In genomic region chr12:101910360-101910759, GRCm38 (mm10) we compare ENCODE assay signal across 20 mouse cellular contexts. TPM values are rescaled to one million over a fixed set of nuclear protein-coding genes. Genes with fewer than 3 reads are reported as not detected.
DNase-seq lines count a peak whose midpoint lies in the region; ATAC-seq and TF ChIP-seq lines count a peak whose summit lies in the region.
"Had no signal": no experiment of that assay in that cellular context is flagged by ENCODE, and none has a peak within 500 bp of the region (broad histone marks: within the 10 kb centered on the region; RNA-seq: fewer than 3 reads in every experiment).

No protein-coding gene starts in this region.

- H3K36me3 ChIP-seq in heart, embryonic 10.5 days = peaks cover 22% of the 10 kb centered on the region
- peaks cover 16% of the 10 kb centered on the region for H3K36me3 ChIP-seq in intestine, postnatal 0 days (ENCODE audit: control insufficient read depth, insufficient read depth)
- 0 out of 2 replicates have a peak, but pooled peaks cover 8% of the 10 kb centered on the region for H3K36me3 ChIP-seq in intestine, embryonic 15.5 days
- peaks cover 5% of the 10 kb centered on the region; the same call in 1 of the 2 replicates for H3K36me3 ChIP-seq in midbrain, embryonic 11.5 days (ENCODE audit: control insufficient read depth, insufficient read depth, low read length)
- peaks cover 14% of the 10 kb centered on the region for H3K36me3 ChIP-seq in midbrain, embryonic 13.5 days

- peaks cover 13% of the 10 kb centered on the region for H3K4me1 ChIP-seq in heart, embryonic 10.5 days
- no peaks in the 10 kb centered on the region for H3K4me1 ChIP-seq in intestine, postnatal 0 days (replicated peaks; ENCODE audit: control insufficient read depth, insufficient read depth, low read length)
- peaks cover 9% of the 10 kb centered on the region; the same call in 1 of the 2 replicates for H3K4me1 ChIP-seq in intestine, embryonic 15.5 days (replicated peaks)
- H3K4me1 ChIP-seq in midbrain, embryonic 11.5 days (ENCODE audit: control insufficient read depth, insufficient read depth, low read length) = peaks cover 7% of the 10 kb centered on the region; the same call in 1 of the 2 replicates
- H3K4me1 ChIP-seq in midbrain, embryonic 13.5 days (replicated peaks) = peaks cover 27% of the 10 kb centered on the region

- WGBS in heart, embryonic 10.5 days = 89% methylated on average over 6 of the region's 6 CpGs
- WGBS in intestine, postnatal 0 days = 85% methylated on average over 6 of the region's 6 CpGs
- 88% methylated on average over 6 of the region's 6 CpGs for WGBS in intestine, embryonic 15.5 days
- WGBS in midbrain, embryonic 11.5 days = 94% methylated on average over 6 of the region's 6 CpGs
- WGBS in midbrain, embryonic 13.5 days = 94% methylated on average over 6 of the region's 6 CpGs

- peak overlapping the region; percentile 75 for H3K4me2 ChIP-seq in intestine, postnatal 0 days (replicated peaks; ENCODE audit: low read depth)
- H3K4me2 ChIP-seq in intestine, embryonic 15.5 days (replicated peaks) = no peak overlapping the region
- no peak overlapping the region for H3K4me2 ChIP-seq in midbrain, embryonic 11.5 days
- H3K4me2 ChIP-seq in midbrain, embryonic 13.5 days (replicated peaks) = no peak overlapping the region

- no peak for TF ChIP-seq CTCF in intestine, postnatal 0 days (IDR thresholded peaks at IDR 0.05; ENCODE audit: low read depth)

- no peak overlapping the region for H3K9ac ChIP-seq in intestine, postnatal 0 days (ENCODE audit: low read depth, low read length)
- H3K9ac ChIP-seq in intestine, embryonic 15.5 days = no peak overlapping the region
- no peak overlapping the region for H3K9ac ChIP-seq in midbrain, embryonic 11.5 days (ENCODE audit: low read length)
- H3K9ac ChIP-seq in midbrain, embryonic 13.5 days (replicated peaks) = no peak overlapping the region

- DNase-seq in heart, adult 11 months = peak; percentile 75
- no peak for DNase-seq in heart, embryonic 10.5 days (ENCODE audit: low spot score)
- peak; percentile 62 for DNase-seq in midbrain, embryonic 11.5 days (ENCODE audit: low spot score, missing footprints)
- DNase-seq: adrenal gland, adult 2 months; adrenal gland, adult 8-10 months; adrenal gland, postnatal 10 days; adrenal gland, postnatal 14 days; adrenal gland, postnatal 25 days; adrenal gland, postnatal 36 days; B cell, adult 2 months; cerebellum, adult 11 months; cerebellum, adult 11-12 months; cerebellum, adult 18-20 months had no signal

- no peak overlapping the region for H3K4me3 ChIP-seq in heart, embryonic 10.5 days
- no peak overlapping the region for H3K4me3 ChIP-seq in intestine, postnatal 0 days (ENCODE audit: low read depth, low read length)
- H3K4me3 ChIP-seq in intestine, embryonic 15.5 days (replicated peaks) = no peak overlapping the region
- H3K4me3 ChIP-seq in midbrain, embryonic 11.5 days (ENCODE audit: low read depth, low read length) = no peak overlapping the region
- no peak overlapping the region for H3K4me3 ChIP-seq in midbrain, embryonic 13.5 days (replicated peaks)

- no peaks in the 10 kb centered on the region for H3K27me3 ChIP-seq in heart, embryonic 10.5 days (ENCODE audit: insufficient read depth, poor library complexity, severe bottlenecking)
- H3K27me3 ChIP-seq in intestine, postnatal 0 days (replicated peaks; ENCODE audit: control insufficient read depth, insufficient read depth, low read length) = no peaks in the 10 kb centered on the region
- H3K27me3 ChIP-seq in intestine, embryonic 15.5 days (replicated peaks) = no peaks in the 10 kb centered on the region
- no peaks in the 10 kb centered on the region for H3K27me3 ChIP-seq in midbrain, embryonic 11.5 days (ENCODE audit: control insufficient read depth, insufficient read depth, low read length)
- H3K27me3 ChIP-seq in midbrain, embryonic 13.5 days = no peaks in the 10 kb centered on the region
- H3K27me3 ChIP-seq: CH12.LX, Patski had no signal

- ATAC-seq in intestine, postnatal 0 days = no peak
- no peak for ATAC-seq in intestine, embryonic 15.5 days
- ATAC-seq in midbrain, embryonic 11.5 days (ENCODE audit: low FRiP score) = no peak
- no peak for ATAC-seq in midbrain, embryonic 13.5 days
- ATAC-seq: activated CD4-positive, CD25-positive, alpha-beta regulatory T cell, adult 4 months; CD4-positive, CD25-positive, alpha-beta regulatory T cell, adult 4 months; Patski had no signal

- H3K9me3 ChIP-seq in heart, embryonic 10.5 days = no peaks in the 10 kb centered on the region
- no peaks in the 10 kb centered on the region for H3K9me3 ChIP-seq in intestine, postnatal 0 days (ENCODE audit: control insufficient read depth)
- H3K9me3 ChIP-seq in intestine, embryonic 15.5 days = no peaks in the 10 kb centered on the region
- H3K9me3 ChIP-seq in midbrain, embryonic 11.5 days (ENCODE audit: control insufficient read depth, low read length) = no peaks in the 10 kb centered on the region
- no peaks in the 10 kb centered on the region for H3K9me3 ChIP-seq in midbrain, embryonic 13.5 days

- no peak overlapping the region for H3K27ac ChIP-seq in heart, embryonic 10.5 days
- no peak overlapping the region for H3K27ac ChIP-seq in intestine, postnatal 0 days (ENCODE audit: low read depth, low read length)
- no peak overlapping the region for H3K27ac ChIP-seq in intestine, embryonic 15.5 days
- H3K27ac ChIP-seq in midbrain, embryonic 11.5 days (ENCODE audit: low read depth, low read length) = no peak overlapping the region
- H3K27ac ChIP-seq in midbrain, embryonic 13.5 days = no peak overlapping the region

RNA-seq across cellular contexts. Expression of gene Trip11, which starts 2.7 kb away (rescaled TPM):
- polyA plus RNA-seq in heart, embryonic 10.5 days (2016; fragmentation: Nextera tagmentation; extraction: Ambion mirVana) = 20.5 and 20.8 TPM in 2 replicates
- 42.9 and 54.8 TPM in 2 replicates for polyA plus RNA-seq in intestine, postnatal 0 days (2015; fragmentation: Nextera tagmentation; extraction: Ambion mirVana)
- 29.5 and 31.2 TPM in 2 replicates for polyA plus RNA-seq in intestine, embryonic 15.5 days (2015; fragmentation: Nextera tagmentation; extraction: Ambion mirVana)
- 11.0 and 13.9 TPM in 2 replicates for polyA plus RNA-seq in midbrain, embryonic 11.5 days (2014; fragmentation: Nextera tagmentation; extraction: Ambion mirVana)
- 24.2 and 26.4 TPM in 2 replicates for polyA plus RNA-seq in midbrain, embryonic 13.5 days (2015; fragmentation: Nextera tagmentation; extraction: Ambion mirVana)

RNA-seq across cellular contexts. Expression of gene Atxn3, which starts 47.7 kb away (rescaled TPM):
- polyA plus RNA-seq in heart, embryonic 10.5 days (2016; fragmentation: Nextera tagmentation; extraction: Ambion mirVana) = 8.1 and 8.4 TPM in 2 replicates
- 11.7 and 12.9 TPM in 2 replicates for polyA plus RNA-seq in intestine, postnatal 0 days (2015; fragmentation: Nextera tagmentation; extraction: Ambion mirVana)
- 14.0 and 16.4 TPM in 2 replicates for polyA plus RNA-seq in intestine, embryonic 15.5 days (2015; fragmentation: Nextera tagmentation; extraction: Ambion mirVana)
- polyA plus RNA-seq in midbrain, embryonic 11.5 days (2014; fragmentation: Nextera tagmentation; extraction: Ambion mirVana) = 17.7 and 19.2 TPM in 2 replicates
- polyA plus RNA-seq in midbrain, embryonic 13.5 days (2015; fragmentation: Nextera tagmentation; extraction: Ambion mirVana) = 14.4 and 17.6 TPM in 2 replicates
